Mouse (Mus musculus): Measurements from ENCODE around the gene Endou. TPM values are rescaled to one million over a fixed set of nuclear protein-coding genes. Genes with fewer than 3 reads are reported as not detected.

Gene Endou
- polyA plus RNA-seq, 1 experiment from 2014 or later, result 0.20 TPM

GRCm38 (mm10) chr15:97749841-97750240 lies 18.7 kb upstream of the Endou start:
- Histone ChIP-seq H3K4me1 (ENCODE audit: control insufficient read depth, insufficient read depth, low read length) (peaks cover 8% of the 10 kb centered on the region), H3K9me3 (ENCODE audit: control insufficient read depth, low read length) (no peaks in the 10 kb centered on the region), H3K36me3 (ENCODE audit: control insufficient read depth, insufficient read depth, low read length) (no peaks in the 10 kb centered on the region), H3K27me3 (ENCODE audit: control insufficient read depth, insufficient read depth, low read length) (no peaks in the 10 kb centered on the region), H3K4me3 (ENCODE audit: low read depth, low read length) (no peak overlapping the region), H3K9ac (ENCODE audit: low read length) (no peak overlapping the region), H3K4me2 (ENCODE audit: low read depth) (no peak overlapping the region), H3K27ac (ENCODE audit: low read depth, low read length) (no peak overlapping the region)
- 92% methylated on average over 13 of the region's 13 CpGs for WGBS
- no peak for ATAC-seq (ENCODE audit: insufficient read depth, low FRiP score, low TSS enrichment)
- DNase-seq (ENCODE audit: low spot score), result no peak

GRCm38 (mm10) chr15:97749397-97749796 lies 18.3 kb upstream of the Endou start:
- no peaks in the 10 kb centered on the region for H3K27me3 ChIP-seq (ENCODE audit: control insufficient read depth, insufficient read depth, low read length)
- H3K9me3 ChIP-seq (ENCODE audit: control insufficient read depth, low read length), result no peaks in the 10 kb centered on the region
- peaks cover 8% of the 10 kb centered on the region for H3K4me1 ChIP-seq (ENCODE audit: control insufficient read depth, insufficient read depth, low read length)
- no peak overlapping the region for H3K9ac ChIP-seq (ENCODE audit: low read length)
- H3K36me3 ChIP-seq (ENCODE audit: control insufficient read depth, insufficient read depth, low read length), result no peaks in the 10 kb centered on the region
- no peak for DNase-seq (ENCODE audit: low spot score)
- no peak overlapping the region for H3K4me3 ChIP-seq (ENCODE audit: low read depth, low read length)
- H3K4me2 ChIP-seq (ENCODE audit: low read depth), result no peak overlapping the region
- no peak overlapping the region for H3K27ac ChIP-seq (ENCODE audit: low read depth, low read length)
- ATAC-seq (ENCODE audit: insufficient read depth, low FRiP score, low TSS enrichment), result no peak
- WGBS, result 93% methylated on average over 9 of the region's 9 CpGs

GRCm38 (mm10) chr15:97748964-97749363 lies 17.8 kb upstream of the Endou start:
- no peaks in the 10 kb centered on the region for H3K27me3 ChIP-seq (ENCODE audit: control insufficient read depth, insufficient read depth, low read length)
- H3K9ac ChIP-seq (ENCODE audit: low read length), result no peak overlapping the region
- peaks cover 8% of the 10 kb centered on the region for H3K4me1 ChIP-seq (ENCODE audit: control insufficient read depth, insufficient read depth, low read length)
- DNase-seq (ENCODE audit: low spot score) (no peak), ATAC-seq (ENCODE audit: insufficient read depth, low FRiP score, low TSS enrichment) (no peak)
- 89% methylated on average over 4 of the region's 4 CpGs for WGBS
- no peak overlapping the region for H3K4me3 ChIP-seq (ENCODE audit: low read depth, low read length)
- no peak overlapping the region for H3K27ac ChIP-seq (ENCODE audit: low read depth, low read length)
- H3K4me2 ChIP-seq (ENCODE audit: low read depth), result no peak overlapping the region
- no peaks in the 10 kb centered on the region for H3K36me3 ChIP-seq (ENCODE audit: control insufficient read depth, insufficient read depth, low read length)
- H3K9me3 ChIP-seq (ENCODE audit: control insufficient read depth, low read length), result no peaks in the 10 kb centered on the region

- WGBS, result 41% methylated on average over 10 of the region's 10 CpGs
Measured at GRCm38 (mm10) chr15:97748309-97748708, 17.2 kb upstream of the Endou start.

GRCm38 (mm10) chr15:97747486-97747885 lies 16.3 kb upstream of the Endou start:
- no peak overlapping the region for H3K9ac ChIP-seq (ENCODE audit: low read length)
- H3K9me3 ChIP-seq (ENCODE audit: control insufficient read depth, low read length), result no peaks in the 10 kb centered on the region
- no peaks in the 10 kb centered on the region for H3K36me3 ChIP-seq (ENCODE audit: control insufficient read depth, insufficient read depth, low read length)
- peaks cover 8% of the 10 kb centered on the region for H3K4me1 ChIP-seq (ENCODE audit: control insufficient read depth, insufficient read depth, low read length)
- WGBS, result 87% methylated on average over 4 of the region's 4 CpGs
- H3K4me3 ChIP-seq (ENCODE audit: low read depth, low read length), result no peak overlapping the region
- H3K27me3 ChIP-seq (ENCODE audit: control insufficient read depth, insufficient read depth, low read length), result no peaks in the 10 kb centered on the region
- ATAC-seq (ENCODE audit: insufficient read depth, low FRiP score, low TSS enrichment) (no peak), DNase-seq (ENCODE audit: low spot score) (no peak)
- H3K27ac ChIP-seq (ENCODE audit: low read depth, low read length), result no peak overlapping the region
- H3K4me2 ChIP-seq (ENCODE audit: low read depth), result no peak overlapping the region

More at GRCm38 (mm10) chr15:97748309-97748708, 17.2 kb upstream of the Endou start:
- Histone ChIP-seq H3K9ac (ENCODE audit: low read length) (no peak overlapping the region), H3K36me3 (ENCODE audit: control insufficient read depth, insufficient read depth, low read length) (no peaks in the 10 kb centered on the region), H3K27me3 (ENCODE audit: control insufficient read depth, insufficient read depth, low read length) (no peaks in the 10 kb centered on the region), H3K9me3 (ENCODE audit: control insufficient read depth, low read length) (no peaks in the 10 kb centered on the region), H3K4me2 (ENCODE audit: low read depth) (no peak overlapping the region), H3K4me1 (ENCODE audit: control insufficient read depth, insufficient read depth, low read length) (peaks cover 8% of the 10 kb centered on the region), H3K27ac (ENCODE audit: low read depth, low read length) (no peak overlapping the region), H3K4me3 (ENCODE audit: low read depth, low read length) (no peak overlapping the region)
- ATAC-seq (ENCODE audit: insufficient read depth, low FRiP score, low TSS enrichment), result no peak
- peak; percentile 42 for DNase-seq (ENCODE audit: low spot score)

GRCm38 (mm10) chr15:97746748-97747147 lies 15.6 kb upstream of the Endou start:
- H3K27me3 ChIP-seq (ENCODE audit: control insufficient read depth, insufficient read depth, low read length), result no peaks in the 10 kb centered on the region
- H3K9me3 ChIP-seq (ENCODE audit: control insufficient read depth, low read length), result no peaks in the 10 kb centered on the region
- DNase-seq (ENCODE audit: low spot score), result no peak
- no peak overlapping the region for H3K4me2 ChIP-seq (ENCODE audit: low read depth)
- no peak overlapping the region for H3K9ac ChIP-seq (ENCODE audit: low read length)
- H3K36me3 ChIP-seq (ENCODE audit: control insufficient read depth, insufficient read depth, low read length), result no peaks in the 10 kb centered on the region
- no peak for ATAC-seq (ENCODE audit: insufficient read depth, low FRiP score, low TSS enrichment)
- no peak overlapping the region for H3K27ac ChIP-seq (ENCODE audit: low read depth, low read length)
- H3K4me3 ChIP-seq (ENCODE audit: low read depth, low read length), result no peak overlapping the region
- peaks cover 8% of the 10 kb centered on the region for H3K4me1 ChIP-seq (ENCODE audit: control insufficient read depth, insufficient read depth, low read length)
- 93% methylated on average over 24 of the region's 24 CpGs for WGBS

GRCm38 (mm10) chr15:97746278-97746677 lies 15.1 kb upstream of the Endou start:
- no peak overlapping the region for H3K4me2 ChIP-seq (ENCODE audit: low read depth)
- 92% methylated on average over 10 of the region's 10 CpGs for WGBS
- H3K4me1 ChIP-seq (ENCODE audit: control insufficient read depth, insufficient read depth, low read length), result peaks cover 8% of the 10 kb centered on the region
- DNase-seq (ENCODE audit: low spot score) (no peak), ATAC-seq (ENCODE audit: insufficient read depth, low FRiP score, low TSS enrichment) (no peak)
- H3K36me3 ChIP-seq (ENCODE audit: control insufficient read depth, insufficient read depth, low read length), result no peaks in the 10 kb centered on the region
- no peak overlapping the region for H3K27ac ChIP-seq (ENCODE audit: low read depth, low read length)
- no peaks in the 10 kb centered on the region for H3K27me3 ChIP-seq (ENCODE audit: control insufficient read depth, insufficient read depth, low read length)
- no peak overlapping the region for H3K4me3 ChIP-seq (ENCODE audit: low read depth, low read length)
- H3K9ac ChIP-seq (ENCODE audit: low read length), result no peak overlapping the region
- no peaks in the 10 kb centered on the region for H3K9me3 ChIP-seq (ENCODE audit: control insufficient read depth, low read length)

GRCm38 (mm10) chr15:97745331-97745730 lies 14.2 kb upstream of the Endou start:
- H3K36me3 ChIP-seq (ENCODE audit: control insufficient read depth, insufficient read depth, low read length), result no peaks in the 10 kb centered on the region
- DNase-seq (ENCODE audit: low spot score) (no peak), ATAC-seq (ENCODE audit: insufficient read depth, low FRiP score, low TSS enrichment) (no peak)
- H3K27me3 ChIP-seq (ENCODE audit: control insufficient read depth, insufficient read depth, low read length), result no peaks in the 10 kb centered on the region
- 80% methylated on average over 10 of the region's 10 CpGs for WGBS
- H3K4me1 ChIP-seq (ENCODE audit: control insufficient read depth, insufficient read depth, low read length), result peaks cover under 1% of the 10 kb centered on the region; the same call in 1 of the 2 replicates
- H3K9ac ChIP-seq (ENCODE audit: low read length), result no peak overlapping the region
- no peak overlapping the region for H3K27ac ChIP-seq (ENCODE audit: low read depth, low read length)
- no peaks in the 10 kb centered on the region for H3K9me3 ChIP-seq (ENCODE audit: control insufficient read depth, low read length)
- no peak overlapping the region for H3K4me3 ChIP-seq (ENCODE audit: low read depth, low read length)
- H3K4me2 ChIP-seq (ENCODE audit: low read depth), result no peak overlapping the region

GRCm38 (mm10) chr15:97744930-97745329 lies 13.8 kb upstream of the Endou start:
- Histone ChIP-seq H3K4me1 (ENCODE audit: control insufficient read depth, insufficient read depth, low read length) (no peaks in the 10 kb centered on the region), H3K4me2 (ENCODE audit: low read depth) (no peak overlapping the region), H3K36me3 (ENCODE audit: control insufficient read depth, insufficient read depth, low read length) (no peaks in the 10 kb centered on the region), H3K4me3 (ENCODE audit: low read depth, low read length) (no peak overlapping the region), H3K9ac (ENCODE audit: low read length) (no peak overlapping the region), H3K27ac (ENCODE audit: low read depth, low read length) (no peak overlapping the region), H3K9me3 (ENCODE audit: control insufficient read depth, low read length) (no peaks in the 10 kb centered on the region), H3K27me3 (ENCODE audit: control insufficient read depth, insufficient read depth, low read length) (no peaks in the 10 kb centered on the region)
- WGBS, result 74% methylated on average over 10 of the region's 10 CpGs
- no peak for ATAC-seq (ENCODE audit: insufficient read depth, low FRiP score, low TSS enrichment)
- DNase-seq (ENCODE audit: low spot score), result no peak

Measured in neural tube, embryonic 11.5 days (tissue).